In genomic region chr11:95507041-95507716, GRCm38 (mm10) we compare ENCODE assay signal across 11 mouse cellular contexts. TPM values are rescaled to one million over a fixed set of nuclear protein-coding genes. Genes with fewer than 3 reads are reported as not detected.
DNase-seq lines count a peak whose midpoint lies in the region; ATAC-seq and TF ChIP-seq lines count a peak whose summit lies in the region.
"Had no signal": no experiment of that assay in that cellular context is flagged by ENCODE, and none has a peak within 500 bp of the region (broad histone marks: within the 10 kb centered on the region; RNA-seq: fewer than 3 reads in every experiment).

No protein-coding gene starts in this region.

- H3K9me3 ChIP-seq in lung, embryonic 14.5 days (ENCODE audit: low read depth, low read length) = no peaks in the 10 kb centered on the region
- H3K9me3 ChIP-seq: limb, embryonic 12.5 days had no signal

- no peak overlapping the region for H3K9ac ChIP-seq in lung, embryonic 14.5 days
- H3K9ac ChIP-seq: limb, embryonic 12.5 days had no signal

- peaks cover 11% of the 10 kb centered on the region; the same call in 1 of the 2 replicates for H3K27me3 ChIP-seq in lung, embryonic 14.5 days (ENCODE audit: insufficient read depth, low read length)

- WGBS in lung, embryonic 14.5 days = 45% methylated on average over 12 of the region's 12 CpGs

- TF ChIP-seq CTCF in left cerebral cortex, adult 2 months (IDR thresholded peaks at IDR 0.05) = peak; percentile 50
- peak; percentile 53 for TF ChIP-seq CTCF in lung, embryonic 14.5 days (IDR thresholded peaks at IDR 0.05; ENCODE audit: low read depth)

- no peak overlapping the region for H3K27ac ChIP-seq in left cerebral cortex, adult 2 months
- no peak overlapping the region for H3K27ac ChIP-seq in lung, embryonic 14.5 days (ENCODE audit: low read depth)
- H3K27ac ChIP-seq: limb, embryonic 12.5 days had no signal

- intact Hi-C loops in left cerebral cortex, adult 2 months (cut with DNase I) = no loop called here
- intact Hi-C loops in left cerebral cortex, postnatal 4 days (cut with DNase I) = no loop called here

- DNase-seq in cerebellum, postnatal 25 days = peak; percentile 53 to 71
- no peak for DNase-seq in cerebellum, postnatal 4 days (ENCODE audit: low spot score in 2 of 2)
- peak in 1 of 2 experiments; percentile 36 for DNase-seq in left cerebral cortex, adult 2 months (ENCODE audit: extremely low spot score in 1 of 2, low spot score in 2 of 2)
- no peak for DNase-seq in left cerebral cortex, postnatal 4 days
- DNase-seq in Muller cell, postnatal 12 days (ENCODE audit: inconsistent ontology term) = peak; percentile 67
- peak; percentile 29 for DNase-seq in lung, embryonic 14.5 days
- no peak for DNase-seq in thymus, postnatal 0 days (ENCODE audit: low spot score)
- no peak for DNase-seq in left cerebral cortex, adult 11 months (ENCODE audit: low spot score)
- DNase-seq: gastrocnemius, postnatal 14 days had no signal

- H3K4me3 ChIP-seq in left cerebral cortex, adult 2 months = no peak overlapping the region
- H3K4me3 ChIP-seq in lung, embryonic 14.5 days (ENCODE audit: low read depth, low read length) = no peak overlapping the region
- H3K4me3 ChIP-seq: limb, embryonic 12.5 days had no signal

- H3K36me3 ChIP-seq in lung, embryonic 14.5 days (ENCODE audit: insufficient read depth) = no peaks in the 10 kb centered on the region

- H3K4me1 ChIP-seq in lung, embryonic 14.5 days (ENCODE audit: insufficient read depth) = peaks cover 4% of the 10 kb centered on the region

- H3K4me2 ChIP-seq in lung, embryonic 14.5 days = no peak overlapping the region
- H3K4me2 ChIP-seq: limb, embryonic 12.5 days had no signal

- ATAC-seq in lung, embryonic 14.5 days (ENCODE audit: insufficient read depth) = no peak
- ATAC-seq: midbrain, embryonic 16.5 days had no signal

RNA-seq across cellular contexts. Expression of gene Nxph3, which starts 7.2 kb away (rescaled TPM):
- 10 to 100 TPM; 19.8 to 26.5 TPM for total RNA-seq in left cerebral cortex, adult 2 months (2021)
- total RNA-seq in left cerebral cortex, postnatal 4 days (2021) = 10 to 100 TPM; 40.2 to 44.0 TPM
- polyA plus RNA-seq in lung, embryonic 14.5 days (2014; fragmentation: Nextera tagmentation; extraction: Ambion mirVana) = 0.18 and 0.28 TPM in 2 replicates
- polyA plus RNA-seq in thymus, postnatal 0 days (2015; fragmentation: Nextera tagmentation; extraction: Ambion mirVana) = 0.09 TPM in 1 of 2 replicates, not detected in the other

Comparison
In these comparisons a context has a peak if more than half of its experiments do, and no peak if none do; other contexts are left out.
1. DNase-seq: peak in cerebellum, postnatal 25 days (2 of 2), Muller cell, postnatal 12 days (single experiment) and lung, embryonic 14.5 days (single experiment); none in cerebellum, postnatal 4 days (0 of 2), left cerebral cortex, postnatal 4 days (single experiment), thymus, postnatal 0 days (single experiment) and left cerebral cortex, adult 11 months (single experiment).